Mouse (Mus musculus) hindbrain, embryonic 12.5 days (tissue): Measurements from ENCODE around the gene Gpr179. TPM values are rescaled to one million over a fixed set of nuclear protein-coding genes. Genes with fewer than 3 reads are reported as not detected.

Experiments used
- ATAC-seq: fragments of 200-750 bp; cut with Nextera tagmentation; 2 replicates; pipeline ENCODE4 v1.8.0; 2017; ENCODE audit warnings: moderate TSS enrichment; ENCODE audit not compliant: low FRiP score
- H3K27ac ChIP-seq: fragments of 300-500 bp; sonication (generic); 2 replicates; pipeline ENCODE4 v1.5.1; 2016; ENCODE audit warnings: mild to moderate bottlenecking
- H3K27me3 ChIP-seq: fragments of 300-500 bp; sonication (generic); 2 replicates; pipeline ENCODE4 v1.6.1; 2016; ENCODE audit warnings: mild to moderate bottlenecking
- H3K36me3 ChIP-seq: fragments of 300-500 bp; sonication (generic); 2 replicates; pipeline ENCODE4 v1.6.1; 2016; ENCODE audit warnings: mild to moderate bottlenecking
- H3K4me1 ChIP-seq: fragments of 300-500 bp; sonication (generic); 2 replicates; pipeline ENCODE4 v1.6.1; 2016
- H3K4me2 ChIP-seq: fragments of 300-500 bp; sonication (generic); replicated peaks from 2 replicates; pipeline ENCODE4 v1.6.1; 2016; ENCODE audit warnings: mild to moderate bottlenecking
- H3K4me3 ChIP-seq: fragments of 300-500 bp; sonication (generic); 2 replicates; pipeline ENCODE4 v1.5.1; 2016; ENCODE audit warnings: mild to moderate bottlenecking
- H3K9ac ChIP-seq: fragments of 300-500 bp; sonication (generic); 2 replicates; pipeline ENCODE4 v1.6.1; 2016; ENCODE audit warnings: mild to moderate bottlenecking, moderate library complexity
- H3K9me3 ChIP-seq: fragments of 300-500 bp; sonication (generic); replicated peaks from 2 replicates; pipeline ENCODE4 v1.6.1; 2016; ENCODE audit warnings: mild to moderate bottlenecking
- WGBS: fragments of 180-500 bp; shearing (Covaris S2); methylation state at CpG from one replicate; pipeline ENCODE4 v1.1.7; 2016; 5-methylcytosine and 5-hydroxymethylcytosine counted together
- polyA plus RNA-seq: library from polyadenylated mRNA; unstranded; fragments of >200 nt; fragmentation: Nextera tagmentation; extraction: Ambion mirVana; gene quantifications from 2 replicates; pipeline ENCODE4 v1.2.1, GENCODE M21; 2016

The Gpr179 gene
- polyA plus RNA-seq, 1 experiment from 2014 or later: 0.22 TPM

GRCm38 (mm10) chr11:97352935-97353597 lies 1.2 kb upstream of the Gpr179 start:
- WGBS: 80% methylated on average over 4 of the region's 4 CpGs
- H3K9me3 ChIP-seq: no peaks in the 10 kb centered on the region
- H3K4me2 ChIP-seq: no peak overlapping the region
- no peaks in the 10 kb centered on the region for H3K36me3 ChIP-seq
- H3K27me3 ChIP-seq: no peaks in the 10 kb centered on the region
- no peak overlapping the region for H3K27ac ChIP-seq
- H3K4me1 ChIP-seq: peaks cover 31% of the 10 kb centered on the region
- no peak overlapping the region for H3K9ac ChIP-seq
- ATAC-seq: no peak
- no peak overlapping the region for H3K4me3 ChIP-seq

- Histone ChIP-seq H3K4me3 (no peak overlapping the region), H3K4me1 (peaks cover 31% of the 10 kb centered on the region), H3K9ac (no peak overlapping the region; the same call in 1 of the 2 replicates), H3K4me2 (no peak overlapping the region), H3K36me3 (no peaks in the 10 kb centered on the region), H3K9me3 (no peaks in the 10 kb centered on the region), H3K27me3 (no peaks in the 10 kb centered on the region), H3K27ac (peak overlapping the region; percentile 12)
- WGBS: 0% methylated on average over 2 of the region's 2 CpGs
- ATAC-seq: peak; percentile 82
These were observed 1.8 kb downstream of the Gpr179 start for GRCm38 (mm10) chr11:97350035-97350434.

- ATAC-seq: no peak
- no peak overlapping the region for H3K27ac ChIP-seq
- no peak overlapping the region for H3K4me3 ChIP-seq
- H3K4me1 ChIP-seq: peaks cover 32% of the 10 kb centered on the region
- no peaks in the 10 kb centered on the region for H3K36me3 ChIP-seq
- no peak overlapping the region for H3K9ac ChIP-seq
- no peaks in the 10 kb centered on the region for H3K9me3 ChIP-seq
- H3K4me2 ChIP-seq: no peak overlapping the region
- peaks cover 4% of the 10 kb centered on the region for H3K27me3 ChIP-seq
- 87% methylated on average over 9 of the region's 9 CpGs for WGBS
These were observed 4.6 kb downstream of the Gpr179 start for GRCm38 (mm10) chr11:97347291-97347690.

GRCm38 (mm10) chr11:97346383-97346782 lies 5.5 kb downstream of the Gpr179 start:
- Histone ChIP-seq H3K27ac (no peak overlapping the region), H3K9ac (no peak overlapping the region), H3K4me1 (peaks cover 23% of the 10 kb centered on the region), H3K9me3 (no peaks in the 10 kb centered on the region), H3K4me2 (no peak overlapping the region), H3K4me3 (no peak overlapping the region), H3K36me3 (no peaks in the 10 kb centered on the region), H3K27me3 (peaks cover 4% of the 10 kb centered on the region)
- no peak for ATAC-seq
- whole genome bisulfite sequencing: 84% methylated on average over 9 of the region's 9 CpGs

GRCm38 (mm10) chr11:97345446-97345845 lies 6.4 kb downstream of the Gpr179 start:
- Histone ChIP-seq H3K4me3 (no peak overlapping the region), H3K9me3 (no peaks in the 10 kb centered on the region), H3K27ac (no peak overlapping the region), H3K4me1 (peaks cover 14% of the 10 kb centered on the region), H3K27me3 (peaks cover 4% of the 10 kb centered on the region), H3K9ac (no peak overlapping the region), H3K4me2 (no peak overlapping the region), H3K36me3 (no peaks in the 10 kb centered on the region)
- ATAC-seq: no peak
- WGBS: 77% methylated on average over 10 of the region's 10 CpGs

GRCm38 (mm10) chr11:97343619-97344018 lies 8.3 kb downstream of the Gpr179 start:
- H3K9ac ChIP-seq: no peak overlapping the region
- no peaks in the 10 kb centered on the region for H3K36me3 ChIP-seq
- WGBS: 35% methylated on average over 17 of the region's 17 CpGs
- no peaks in the 10 kb centered on the region for H3K9me3 ChIP-seq
- no peak overlapping the region for H3K4me3 ChIP-seq
- no peak overlapping the region for H3K4me2 ChIP-seq
- H3K27me3 ChIP-seq: peaks cover 10% of the 10 kb centered on the region
- no peak for ATAC-seq
- H3K27ac ChIP-seq: no peak overlapping the region
- H3K4me1 ChIP-seq: peaks cover 3% of the 10 kb centered on the region; the same call in 1 of the 2 replicates

GRCm38 (mm10) chr11:97343175-97343574 lies 8.7 kb downstream of the Gpr179 start:
- Histone ChIP-seq H3K27me3 (peaks cover 13% of the 10 kb centered on the region), H3K9ac (no peak overlapping the region), H3K4me2 (no peak overlapping the region), H3K36me3 (no peaks in the 10 kb centered on the region), H3K9me3 (no peaks in the 10 kb centered on the region), H3K4me1 (peaks cover 3% of the 10 kb centered on the region; the same call in 1 of the 2 replicates), H3K4me3 (no peak overlapping the region), H3K27ac (no peak overlapping the region)
- no peak for ATAC-seq
- 44% methylated on average over 8 of the region's 8 CpGs for WGBS

- ATAC-seq: no peak
- no peak overlapping the region for H3K27ac ChIP-seq
- peaks cover 25% of the 10 kb centered on the region for H3K27me3 ChIP-seq
- no peak overlapping the region for H3K4me3 ChIP-seq
- 53% methylated on average over 17 of the region's 17 CpGs for WGBS
- peaks cover 3% of the 10 kb centered on the region for H3K4me1 ChIP-seq
- H3K9me3 ChIP-seq: no peaks in the 10 kb centered on the region
- H3K4me2 ChIP-seq: peak overlapping the region; percentile 15
- peak overlapping the region; percentile 23; the same call in 1 of the 2 replicates for H3K9ac ChIP-seq
- H3K36me3 ChIP-seq: no peaks in the 10 kb centered on the region
These were observed 12.9 kb downstream of the Gpr179 start for GRCm38 (mm10) chr11:97338977-97339315.

GRCm38 (mm10) chr11:97338302-97338976 lies 13.4 kb downstream of the Gpr179 start:
- no peaks in the 10 kb centered on the region for H3K9me3 ChIP-seq
- H3K9ac ChIP-seq: peak overlapping the region; percentile 23; the same call in 1 of the 2 replicates
- WGBS: 53% methylated on average over 21 of the region's 21 CpGs
- peaks cover under 1% of the 10 kb centered on the region; the same call in 1 of the 2 replicates for H3K4me1 ChIP-seq
- no peak overlapping the region for H3K27ac ChIP-seq
- H3K4me2 ChIP-seq: peak overlapping the region; percentile 15
- H3K36me3 ChIP-seq: no peaks in the 10 kb centered on the region
- ATAC-seq: no peak
- H3K4me3 ChIP-seq: no peak overlapping the region
- H3K27me3 ChIP-seq: peaks cover 25% of the 10 kb centered on the region

GRCm38 (mm10) chr11:97337363-97337762 lies 14.5 kb downstream of the Gpr179 start:
- 87% methylated on average over 12 of the region's 12 CpGs for WGBS
- no peak for ATAC-seq

GRCm38 (mm10) chr11:97336751-97337345 lies 15.0 kb downstream of the Gpr179 start:
- Histone ChIP-seq H3K36me3 (peaks cover under 1% of the 10 kb centered on the region; the same call in 1 of the 2 replicates), H3K4me1 (peaks cover under 1% of the 10 kb centered on the region; the same call in 1 of the 2 replicates), H3K4me3 (no peak overlapping the region), H3K4me2 (no peak overlapping the region), H3K9me3 (no peaks in the 10 kb centered on the region), H3K27ac (no peak overlapping the region), H3K9ac (no peak overlapping the region), H3K27me3 (0 out of 2 replicates have a peak, but pooled peaks cover 20% of the 10 kb centered on the region)
- WGBS: 67% methylated on average over 14 of the region's 14 CpGs
- no peak for ATAC-seq

More at GRCm38 (mm10) chr11:97337363-97337762, 14.5 kb downstream of the Gpr179 start:
- Histone ChIP-seq H3K9ac (no peak overlapping the region), H3K4me2 (no peak overlapping the region), H3K9me3 (no peaks in the 10 kb centered on the region), H3K36me3 (no peaks in the 10 kb centered on the region), H3K27ac (no peak overlapping the region), H3K27me3 (0 out of 2 replicates have a peak, but pooled peaks cover 20% of the 10 kb centered on the region), H3K4me3 (no peak overlapping the region), H3K4me1 (no peaks in the 10 kb centered on the region; the same call in 1 of the 2 replicates)

- Histone ChIP-seq H3K9ac (no peak overlapping the region), H3K36me3 (peaks cover 7% of the 10 kb centered on the region; the same call in 1 of the 2 replicates), H3K27me3 (0 out of 2 replicates have a peak, but pooled peaks cover 20% of the 10 kb centered on the region), H3K27ac (no peak overlapping the region), H3K4me2 (no peak overlapping the region), H3K4me1 (peaks cover 2% of the 10 kb centered on the region; the same call in 1 of the 2 replicates), H3K4me3 (no peak overlapping the region), H3K9me3 (no peaks in the 10 kb centered on the region)
- WGBS: 59% methylated on average over 6 of the region's 6 CpGs
- no peak for ATAC-seq
These were observed 15.6 kb downstream of the Gpr179 start for GRCm38 (mm10) chr11:97336238-97336637.
